Mouse (Mus musculus) liver, postnatal 0 days (tissue): ENCODE results near the gene Agps. TPM values are rescaled to one million over a fixed set of nuclear protein-coding genes. Genes with fewer than 3 reads are reported as not detected.

Source experiments
- ATAC-seq: fragments of 200-750 bp; cut with Nextera tagmentation; 2 replicates; pipeline ENCODE4 v1.8.0; 2017; ENCODE audit warnings: mild to moderate bottlenecking, moderate library complexity
- DNase-seq: peaks from one replicate; pipeline ENCODE4 v3.0.0-alpha.2; 2016
- H3K27ac ChIP-seq: fragments of 300-500 bp; sonication (generic); 2 replicates; pipeline ENCODE4 v1.5.1; 2014; ENCODE audit warnings: antibody characterized with exemption, moderate library complexity, mild to moderate bottlenecking, low read depth
- H3K27me3 ChIP-seq: fragments of 300-500 bp; sonication (generic); 2 replicates; pipeline ENCODE4 v1.6.1; 2014; ENCODE audit warnings: low read length, control low read depth, mixed read lengths; ENCODE audit not compliant: insufficient read depth
- H3K36me3 ChIP-seq: fragments of 300-500 bp; sonication (generic); replicated peaks from 2 replicates; pipeline ENCODE4 v1.6.1; 2014; ENCODE audit warnings: mild to moderate bottlenecking, control low read depth, low read length, moderate library complexity, mixed read lengths; ENCODE audit not compliant: insufficient read depth
- H3K4me1 ChIP-seq: fragments of 300-500 bp; sonication (generic); 2 replicates; pipeline ENCODE4 v1.6.1; 2014; ENCODE audit warnings: antibody characterized with exemption, mild to moderate bottlenecking, control low read depth; ENCODE audit not compliant: insufficient read depth
- H3K4me2 ChIP-seq: fragments of 300-500 bp; sonication (generic); 2 replicates; pipeline ENCODE4 v1.6.1; 2014; ENCODE audit warnings: low read depth, mild to moderate bottlenecking, low read length, moderate library complexity, mixed read lengths
- H3K4me3 ChIP-seq: fragments of 300-500 bp; sonication (generic); 2 replicates; pipeline ENCODE4 v1.5.1; 2014; ENCODE audit warnings: low read depth, low read length
- H3K9ac ChIP-seq: fragments of 300-500 bp; sonication (generic); replicated peaks from 2 replicates; pipeline ENCODE4 v1.6.1; 2014; ENCODE audit warnings: mild to moderate bottlenecking, moderate library complexity
- H3K9me3 ChIP-seq: fragments of 300-500 bp; sonication (generic); 2 replicates; pipeline ENCODE4 v1.6.1; 2016; ENCODE audit warnings: mild to moderate bottlenecking, control low read depth, low read length, mixed read lengths
- CTCF ChIP-seq: sonication (generic); IDR thresholded peaks from 2 replicates; pipeline ENCODE4 v1.5.1; 2016; ENCODE audit warnings: antibody characterized with exemption, low read depth
- EP300 ChIP-seq: IDR thresholded peaks from 2 replicates; pipeline ENCODE4 v1.6.1; 2016; ENCODE audit warnings: antibody characterized with exemption, low read depth, mild to moderate bottlenecking
- WGBS: fragments of 180-500 bp; shearing (Covaris S2); extraction: QIAGEN DNeasy Blood & Tissue Kit; methylation state at CpG from one replicate; pipeline ENCODE4 v1.1.7; 2014; ENCODE audit not compliant: insufficient replicate concordance; 5-methylcytosine and 5-hydroxymethylcytosine counted together
- polyA plus RNA-seq: library from polyadenylated mRNA; unstranded; fragments of >200 nt; fragmentation: Nextera tagmentation; extraction: Ambion mirVana; gene quantifications from 2 replicates; pipeline ENCODE4 v1.2.1, GENCODE M21; 2015

Agps gene
- polyA plus RNA-seq, 1 experiment from 2014 or later: 5.7 TPM

- under 1% methylated on average over 5 of the region's 5 CpGs for WGBS
- TF ChIP-seq CTCF (no peak), EP300 (no peak)
- Histone ChIP-seq H3K27ac (peak overlapping the region; percentile 94), H3K9me3 (no peaks in the 10 kb centered on the region), H3K4me1 (peaks cover 18% of the 10 kb centered on the region), H3K4me3 (peak overlapping the region; percentile 93), H3K27me3 (no peaks in the 10 kb centered on the region), H3K4me2 (peak overlapping the region; percentile 90), H3K9ac (peak overlapping the region; percentile 91), H3K36me3 (no peaks in the 10 kb centered on the region)
- DNase-seq (no peak), ATAC-seq (no peak)
Measured at GRCm38 (mm10) chr2:75832781-75833180, 804 bp downstream of the Agps start.

DNA sequence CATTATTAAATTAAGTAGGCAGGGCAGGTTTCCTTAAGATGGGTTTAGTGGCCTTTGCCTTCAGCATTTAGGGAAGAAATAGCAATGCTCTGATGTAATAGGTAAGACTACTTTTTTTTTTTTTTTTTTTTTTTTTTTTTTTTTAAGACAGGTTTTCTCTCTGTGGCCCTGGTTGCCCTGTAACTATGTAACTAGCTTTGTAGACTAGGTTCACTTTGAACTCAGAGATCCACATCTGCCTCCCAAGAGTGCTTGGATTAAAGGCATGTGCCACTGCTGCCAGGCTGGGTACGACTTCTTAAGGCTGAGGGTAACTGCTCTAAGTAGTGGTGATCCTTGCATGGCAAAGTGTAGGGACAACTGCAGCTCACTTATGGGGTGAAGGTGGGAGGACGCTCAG lies 2.5 kb downstream of the Agps start:
- no peak for DNase-seq
- Histone ChIP-seq H3K4me2 (no peak overlapping the region; the same call in 1 of the 2 replicates), H3K9me3 (no peaks in the 10 kb centered on the region), H3K4me3 (no peak overlapping the region), H3K27me3 (no peaks in the 10 kb centered on the region), H3K9ac (no peak overlapping the region), H3K27ac (no peak overlapping the region), H3K36me3 (no peaks in the 10 kb centered on the region), H3K4me1 (peaks cover 28% of the 10 kb centered on the region)
- ATAC-seq: no peak
- no peak for TF ChIP-seq CTCF
- TF ChIP-seq EP300: no peak
- 76% methylated on average over 2 of the region's 2 CpGs for WGBS

GRCm38 (mm10) chr2:75842302-75842701 lies 10.3 kb downstream of the Agps start:
- Histone ChIP-seq H3K9ac (no peak overlapping the region), H3K9me3 (no peaks in the 10 kb centered on the region), H3K27ac (no peak overlapping the region), H3K27me3 (no peaks in the 10 kb centered on the region), H3K4me1 (peaks cover 12% of the 10 kb centered on the region; the same call in 1 of the 2 replicates), H3K4me3 (no peak overlapping the region), H3K4me2 (no peak overlapping the region), H3K36me3 (no peaks in the 10 kb centered on the region)
- no peak for DNase-seq
- TF ChIP-seq CTCF (no peak), EP300 (no peak)
- no peak for ATAC-seq
- WGBS: 77% methylated on average over 2 of the region's 2 CpGs

DNA sequence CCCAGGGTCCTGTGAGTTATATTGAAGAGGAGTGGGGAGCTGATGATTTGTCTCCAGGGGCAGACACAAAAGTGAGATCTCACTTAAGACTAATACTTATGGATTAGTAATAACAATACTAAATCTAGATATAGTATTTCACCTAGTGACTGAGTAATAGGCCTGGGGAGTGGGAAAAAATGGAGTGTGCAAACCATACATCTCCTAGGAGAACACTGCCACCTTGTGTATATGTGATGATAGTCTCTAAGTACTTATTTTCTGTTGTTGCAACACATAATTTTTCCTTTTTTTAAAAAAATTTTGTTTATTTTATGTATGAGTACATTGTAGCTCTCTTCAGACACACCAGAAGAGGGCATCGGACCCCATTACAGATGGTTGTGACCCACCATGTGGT lies 15.7 kb downstream of the Agps start:
- Histone ChIP-seq H3K4me2 (no peak overlapping the region), H3K36me3 (no peaks in the 10 kb centered on the region), H3K4me1 (no peaks in the 10 kb centered on the region), H3K9me3 (no peaks in the 10 kb centered on the region), H3K9ac (no peak overlapping the region), H3K27me3 (no peaks in the 10 kb centered on the region), H3K4me3 (no peak overlapping the region), H3K27ac (no peak overlapping the region)
- peak; percentile 54 for TF ChIP-seq CTCF
- no peak for TF ChIP-seq EP300
- WGBS: 89% methylated on average over 1 of the region's 1 CpGs
- ATAC-seq (no peak), DNase-seq (no peak)

DNA sequence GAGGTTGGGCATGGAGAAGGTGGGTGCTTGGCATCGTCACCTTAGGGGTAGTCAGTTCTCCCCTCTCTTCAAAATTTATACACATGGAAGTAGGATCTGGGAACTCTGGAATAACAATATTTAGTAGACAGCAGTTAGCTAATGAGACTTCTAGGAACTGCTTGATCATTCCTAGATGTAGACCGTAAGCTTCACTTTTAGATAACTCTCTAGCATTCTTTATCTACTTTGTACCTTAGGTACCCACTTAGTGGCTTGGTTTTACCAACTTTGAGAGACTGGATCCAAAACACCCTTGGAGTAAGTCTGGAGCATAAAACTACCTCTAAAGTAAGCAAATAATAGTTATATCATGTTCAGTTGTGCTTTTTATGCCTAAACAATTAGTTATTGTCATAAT lies 20.5 kb downstream of the Agps start:
- ATAC-seq: no peak
- no peaks in the 10 kb centered on the region for H3K27me3 ChIP-seq
- H3K9me3 ChIP-seq: no peaks in the 10 kb centered on the region
- WGBS: 76% methylated on average over 2 of the region's 2 CpGs
- TF ChIP-seq EP300 (no peak), CTCF (no peak)
- DNase-seq: no peak
- no peak overlapping the region for H3K27ac ChIP-seq
- no peak overlapping the region for H3K4me3 ChIP-seq
- no peaks in the 10 kb centered on the region for H3K4me1 ChIP-seq
- H3K36me3 ChIP-seq: peaks cover 16% of the 10 kb centered on the region; the same call in 1 of the 2 replicates
- H3K4me2 ChIP-seq: no peak overlapping the region
- no peak overlapping the region for H3K9ac ChIP-seq

- H3K27me3 ChIP-seq: no peaks in the 10 kb centered on the region
- H3K27ac ChIP-seq: no peak overlapping the region
- no peak overlapping the region for H3K4me3 ChIP-seq
- TF ChIP-seq EP300 (no peak), CTCF (no peak)
- H3K4me2 ChIP-seq: no peak overlapping the region
- H3K9me3 ChIP-seq: no peaks in the 10 kb centered on the region
- peaks cover 24% of the 10 kb centered on the region; the same call in 1 of the 2 replicates for H3K36me3 ChIP-seq
- DNase-seq: no peak
- 67% methylated on average over 3 of the region's 3 CpGs for WGBS
- ATAC-seq: no peak
- no peaks in the 10 kb centered on the region for H3K4me1 ChIP-seq
- no peak overlapping the region for H3K9ac ChIP-seq
Measured at GRCm38 (mm10) chr2:75854136-75854535, 22.2 kb downstream of the Agps start.

DNA sequence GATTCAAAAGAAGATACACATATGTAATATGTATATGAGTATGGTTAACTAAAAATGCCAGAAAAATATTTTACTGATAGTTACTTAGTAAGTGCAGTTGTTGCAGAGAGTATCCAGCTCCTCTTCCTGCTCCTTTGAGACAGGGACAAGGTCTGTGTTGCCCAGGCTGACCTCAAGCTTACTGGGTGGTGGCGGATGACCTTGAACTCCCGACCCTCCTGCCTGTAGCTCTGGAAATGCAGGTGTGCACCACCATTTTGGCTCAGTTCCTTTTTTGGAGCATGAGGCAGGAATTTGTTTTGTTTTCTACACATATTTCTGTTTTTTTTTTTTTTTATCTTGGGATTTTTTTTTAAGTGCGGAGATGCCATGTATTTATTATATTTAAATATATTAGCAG lies 29.1 kb downstream of the Agps start:
- no peak overlapping the region for H3K4me2 ChIP-seq
- no peaks in the 10 kb centered on the region for H3K4me1 ChIP-seq
- no peaks in the 10 kb centered on the region for H3K9me3 ChIP-seq
- no peaks in the 10 kb centered on the region for H3K27me3 ChIP-seq
- H3K9ac ChIP-seq: no peak overlapping the region
- H3K36me3 ChIP-seq: peaks cover 35% of the 10 kb centered on the region
- no peak for DNase-seq
- TF ChIP-seq EP300: no peak
- no peak for TF ChIP-seq CTCF
- no peak overlapping the region for H3K4me3 ChIP-seq
- ATAC-seq: no peak
- WGBS: 91% methylated on average over 3 of the region's 3 CpGs
- H3K27ac ChIP-seq: no peak overlapping the region
